Mouse (Mus musculus): Measurements from ENCODE around the gene Casp8ap2.

The Casp8ap2 gene

DNA sequence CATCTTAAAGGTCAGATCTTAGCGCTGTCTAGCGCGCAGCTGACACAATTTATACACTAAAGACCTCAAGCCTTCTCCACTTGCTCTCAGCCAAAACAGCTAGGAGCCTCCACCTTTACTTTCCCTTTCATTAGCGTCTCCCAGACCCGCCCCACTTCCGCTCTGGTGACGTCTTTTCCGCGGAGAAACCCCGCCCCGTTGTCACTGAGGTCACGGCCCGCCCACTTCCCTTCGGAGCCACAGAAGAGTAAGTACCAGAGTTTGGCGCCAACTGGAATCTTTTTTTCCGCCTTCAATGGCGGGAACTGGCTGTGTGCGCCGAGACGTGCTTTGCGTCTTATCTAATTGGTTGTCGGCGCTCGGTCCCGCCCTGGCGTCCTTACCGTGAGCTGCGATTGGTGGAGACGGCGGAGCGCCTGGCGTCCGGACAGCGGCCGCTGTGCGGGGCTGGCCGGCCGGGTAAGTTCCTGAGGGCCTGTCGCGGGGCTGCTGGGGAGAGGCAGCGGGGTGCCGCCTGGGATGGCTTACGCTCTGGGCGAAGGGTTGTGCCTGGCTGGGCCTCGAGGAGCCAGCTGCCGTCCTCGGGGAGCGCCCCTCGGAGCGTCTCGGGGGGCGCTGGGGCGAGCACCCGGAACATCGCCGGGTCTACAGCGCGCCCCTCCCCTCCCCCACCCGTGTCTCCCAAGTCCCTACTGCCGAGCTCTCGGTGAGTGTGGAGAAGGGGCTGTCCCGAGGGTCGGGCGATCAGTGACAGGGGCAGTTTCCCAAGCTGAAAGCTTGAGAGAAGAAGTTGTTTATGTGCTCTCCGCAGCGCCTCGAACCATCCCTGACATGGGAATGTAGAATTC is at the start of gene Casp8ap2:
Casp8ap2 (plus strand) TSS at position 418 of the 848 bp plus-strand sequence.
- DNase-seq (ENCODE audit: low spot score in 2 of 2) = peak; percentile 99 to 100

GRCm38 (mm10) chr4:32569054-32569453 is 46.2 kb upstream of the Casp8ap2 start:
- DNase-seq (ENCODE audit: low spot score in 2 of 2) = no peak

DNA sequence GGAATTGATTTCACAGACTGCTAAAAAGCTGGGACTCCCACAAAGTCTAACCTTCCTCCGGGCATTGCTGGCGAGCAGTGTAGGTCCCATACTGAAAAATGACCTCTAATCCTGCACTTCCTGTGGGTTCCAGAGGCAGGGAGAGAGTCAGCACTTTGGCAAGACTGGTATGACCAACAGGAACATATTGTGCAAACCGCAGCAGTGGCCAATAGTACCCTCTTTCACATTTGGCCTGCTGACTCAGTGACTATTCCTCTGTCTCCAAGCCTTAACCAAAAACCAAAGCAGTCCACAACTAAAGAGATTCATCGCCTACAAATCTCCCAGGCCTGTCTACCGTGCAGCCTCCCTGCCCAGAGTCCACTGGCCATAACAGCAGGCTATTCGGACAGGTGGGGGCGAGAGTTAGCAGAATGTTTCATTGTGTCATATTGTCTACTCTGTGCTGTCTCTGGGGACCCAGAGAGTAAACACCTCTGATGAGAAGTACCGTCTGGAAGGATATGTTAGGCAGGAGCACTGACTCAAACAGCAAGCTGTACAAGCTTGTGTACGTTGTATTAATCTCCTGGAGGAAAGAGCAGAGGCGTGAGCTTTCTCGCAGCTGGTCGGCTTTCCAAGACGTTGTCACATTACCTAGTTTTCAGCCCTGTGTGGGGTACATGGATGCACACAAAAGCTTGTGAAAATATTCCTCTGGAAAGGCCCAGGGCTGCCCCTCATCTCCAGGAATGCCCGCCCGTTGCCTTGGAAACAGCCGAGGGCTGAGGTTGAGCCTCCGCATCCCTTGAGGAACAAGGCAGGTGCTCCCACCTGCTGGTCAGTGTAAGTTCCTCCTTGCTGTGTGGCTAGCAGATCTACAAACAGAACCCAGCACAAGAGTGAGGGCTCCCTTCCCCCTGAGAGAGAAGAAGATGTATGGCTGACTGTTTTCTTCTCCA is 45.0 kb upstream of the Casp8ap2 start:
- DNase-seq (ENCODE audit: low spot score in 2 of 2) = peak; percentile 32 to 40

- no peak for DNase-seq (ENCODE audit: low spot score in 2 of 2)
Observed at GRCm38 (mm10) chr4:32570939-32571317, 44.3 kb upstream of the Casp8ap2 start.

DNA sequence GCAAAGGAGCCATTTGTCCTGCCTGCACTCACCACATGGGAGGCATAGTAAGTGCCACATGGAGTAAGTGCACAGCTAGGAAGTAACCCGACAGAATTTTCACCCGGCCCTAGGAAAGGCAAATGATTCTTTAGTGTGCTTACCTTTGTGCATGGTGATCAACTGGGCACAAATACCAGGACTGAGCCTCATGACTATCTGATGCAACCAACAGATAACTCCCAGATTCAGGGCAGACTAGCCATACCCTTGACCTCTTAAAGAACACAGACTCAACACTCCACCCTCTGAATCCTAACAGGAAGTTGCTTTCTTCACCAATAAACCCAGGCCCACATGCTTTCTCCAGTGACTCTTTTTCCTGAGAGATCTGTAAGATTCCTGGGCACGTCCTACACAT is 43.8 kb upstream of the Casp8ap2 start:
- DNase-seq (ENCODE audit: low spot score in 2 of 2) = no peak

GRCm38 (mm10) chr4:32572118-32572517 is 43.1 kb upstream of the Casp8ap2 start:
- DNase-seq (ENCODE audit: low spot score in 2 of 2) = peak in 1 of 2 experiments; percentile 43

- no peak for DNase-seq (ENCODE audit: low spot score in 2 of 2)
Observed at GRCm38 (mm10) chr4:32573586-32573985, 41.7 kb upstream of the Casp8ap2 start.

DNA sequence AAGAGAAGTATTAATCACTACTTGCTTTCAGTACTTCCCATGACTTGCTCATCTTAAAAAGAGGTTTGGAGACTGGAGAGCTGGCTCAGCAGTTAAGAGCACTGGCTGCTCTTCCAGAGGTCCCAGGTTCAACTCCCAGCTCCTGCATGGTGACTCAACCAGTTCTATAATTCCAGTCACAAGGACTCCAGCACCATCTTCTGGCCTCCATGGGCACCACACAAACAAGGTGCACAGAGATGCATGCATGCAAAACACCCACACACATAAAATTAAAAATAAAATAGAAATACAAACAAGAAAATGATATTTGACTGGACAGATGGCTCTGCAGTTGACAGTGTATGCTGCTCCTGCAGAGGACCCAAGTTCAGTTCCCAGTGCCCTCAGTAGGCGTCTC is 40.6 kb upstream of the Casp8ap2 start:
- DNase-seq (ENCODE audit: low spot score in 2 of 2) = no peak

GRCm38 (mm10) chr4:32575165-32575564 is 40.1 kb upstream of the Casp8ap2 start:
- DNase-seq (ENCODE audit: low spot score in 2 of 2) = no peak

DNA sequence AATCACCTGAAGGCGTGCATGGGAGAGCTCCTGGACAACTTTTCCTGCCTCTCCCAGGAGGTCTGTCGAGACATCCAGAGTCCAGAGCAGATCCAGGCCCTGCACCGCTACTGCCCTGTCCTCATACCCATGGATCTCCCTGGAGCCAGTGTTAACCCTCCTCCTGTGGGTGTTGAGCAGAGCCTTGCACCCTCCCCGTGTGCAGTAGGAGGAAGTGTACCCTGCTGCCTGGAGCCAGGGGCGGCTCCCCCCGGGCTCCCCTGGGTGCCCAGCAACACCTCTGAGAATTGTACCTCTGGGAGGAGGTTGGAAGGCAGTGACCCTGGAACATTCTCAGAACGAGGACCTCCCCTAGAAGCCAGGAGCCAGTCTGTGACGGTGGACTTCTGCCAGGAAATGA is 35.4 kb upstream of the Casp8ap2 start:
- no peak for DNase-seq (ENCODE audit: low spot score in 2 of 2)

DNA sequence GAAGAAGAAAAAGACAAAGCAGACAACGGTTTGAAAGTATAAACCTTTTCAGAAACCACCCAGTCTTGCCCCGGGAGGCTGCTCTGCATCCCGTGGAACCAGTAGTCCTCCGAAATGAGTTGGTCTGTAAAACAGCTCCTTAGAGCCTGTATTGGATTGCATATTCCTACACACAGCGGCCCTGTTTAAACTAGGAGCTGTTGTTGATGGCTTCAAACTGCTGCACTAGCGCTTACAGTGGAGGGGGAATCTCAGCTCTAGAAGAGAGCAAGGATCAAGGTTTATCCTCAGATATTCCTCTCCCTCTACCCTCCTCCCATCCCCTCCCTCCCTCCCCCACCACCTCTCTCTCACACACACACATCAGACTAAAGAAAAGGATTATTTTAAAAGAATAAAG is 31.1 kb upstream of the Casp8ap2 start:
- DNase-seq (ENCODE audit: low spot score in 2 of 2) = no peak

GRCm38 (mm10) chr4:32586596-32586995 is 28.7 kb upstream of the Casp8ap2 start:
- peak in 1 of 2 experiments; percentile 41 for DNase-seq (ENCODE audit: low spot score in 2 of 2)

DNA sequence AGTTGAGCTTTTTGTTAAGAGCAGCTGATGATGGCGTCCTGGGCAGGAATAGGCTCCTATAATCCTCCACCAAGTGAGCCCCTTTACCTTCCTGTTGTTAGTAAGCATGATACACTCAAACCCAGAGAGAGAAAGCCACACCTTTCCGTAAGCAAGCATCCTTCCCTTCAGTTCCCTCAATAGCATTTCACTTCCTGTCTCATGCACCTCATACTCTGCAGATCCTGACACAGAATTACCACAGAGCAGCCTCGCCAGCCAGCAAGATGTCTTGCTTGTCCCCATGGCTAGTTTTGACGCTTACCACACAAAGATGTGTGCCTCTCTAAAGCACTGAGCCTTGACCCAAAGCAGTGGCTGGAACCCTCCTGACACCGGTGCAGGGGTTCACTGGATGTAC is 27.7 kb upstream of the Casp8ap2 start:
- DNase-seq (ENCODE audit: low spot score in 2 of 2) = no peak

GRCm38 (mm10) chr4:32588237-32588636 is 27.0 kb upstream of the Casp8ap2 start:
- DNase-seq (ENCODE audit: low spot score in 2 of 2) = no peak

- no peak for DNase-seq (ENCODE audit: low spot score in 2 of 2)
Observed at GRCm38 (mm10) chr4:32601135-32601534, 14.1 kb upstream of the Casp8ap2 start.

- no peak for DNase-seq (ENCODE audit: low spot score in 2 of 2)
Observed at GRCm38 (mm10) chr4:32602660-32603059, 12.6 kb upstream of the Casp8ap2 start, which contains the start of gene Gja10. Gene Gja10 (minus strand): TSS chr4:32602760.

GRCm38 (mm10) chr4:32621637-32622036 is 6.4 kb downstream of the Casp8ap2 start:
- DNase-seq (ENCODE audit: low spot score in 2 of 2) = no peak

DNA sequence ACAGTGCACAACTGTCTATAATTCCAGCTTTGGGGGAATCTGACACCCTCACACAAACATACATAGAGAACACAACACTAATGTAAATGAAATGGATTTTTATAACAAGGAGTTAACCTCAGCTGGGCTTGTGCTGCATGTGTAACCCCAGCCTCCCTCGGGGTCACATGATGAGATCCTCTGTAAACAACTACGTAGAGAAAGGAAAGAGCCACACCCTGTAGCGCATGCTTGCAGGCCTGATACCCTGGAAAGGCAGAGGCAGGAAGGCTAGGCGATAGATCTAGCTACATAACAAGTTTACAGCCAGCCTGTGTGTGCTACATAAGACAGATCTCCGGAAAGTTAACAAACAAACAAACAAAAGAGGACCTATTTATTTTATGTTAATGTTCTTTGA is 36.4 kb downstream of the Casp8ap2 start:
- DNase-seq (ENCODE audit: low spot score in 2 of 2) = no peak

DNA sequence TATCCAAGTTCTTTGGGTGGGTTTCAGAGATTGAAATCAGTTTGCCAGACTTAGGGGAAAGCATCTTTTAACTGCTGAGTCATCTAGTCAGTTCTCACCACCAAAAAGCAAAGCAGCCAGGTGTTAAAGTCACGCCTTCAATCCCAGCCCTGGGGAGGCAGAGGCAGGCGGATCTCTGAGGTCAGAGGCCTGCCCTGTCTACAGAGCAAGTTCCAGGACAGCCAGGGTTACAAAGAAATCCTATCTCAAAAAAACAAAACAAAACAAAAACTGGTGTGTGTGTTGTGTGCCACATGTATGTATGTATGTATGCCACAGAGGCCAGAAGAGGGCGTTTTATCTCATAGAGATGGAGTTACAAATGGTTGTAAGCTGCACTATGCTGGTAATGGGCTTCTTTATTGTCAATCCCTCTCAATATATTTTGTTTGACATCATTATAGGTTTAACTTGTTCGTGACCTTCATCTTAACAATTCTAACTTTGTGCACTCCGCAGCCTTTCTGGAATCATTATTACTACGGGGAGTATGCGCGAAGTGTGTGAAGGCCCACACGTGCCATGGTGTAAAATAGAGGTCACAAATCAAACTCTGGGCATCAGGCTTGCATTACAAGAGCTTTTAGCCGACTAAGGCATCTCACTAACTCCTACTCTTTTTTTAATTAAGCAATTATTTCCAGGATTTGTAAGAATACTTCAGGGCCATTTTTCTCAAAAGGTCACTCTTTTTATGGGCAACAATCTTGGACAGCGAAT is 41.1 kb downstream of the Casp8ap2 start:
- DNase-seq (ENCODE audit: low spot score in 2 of 2) = no peak

DNA sequence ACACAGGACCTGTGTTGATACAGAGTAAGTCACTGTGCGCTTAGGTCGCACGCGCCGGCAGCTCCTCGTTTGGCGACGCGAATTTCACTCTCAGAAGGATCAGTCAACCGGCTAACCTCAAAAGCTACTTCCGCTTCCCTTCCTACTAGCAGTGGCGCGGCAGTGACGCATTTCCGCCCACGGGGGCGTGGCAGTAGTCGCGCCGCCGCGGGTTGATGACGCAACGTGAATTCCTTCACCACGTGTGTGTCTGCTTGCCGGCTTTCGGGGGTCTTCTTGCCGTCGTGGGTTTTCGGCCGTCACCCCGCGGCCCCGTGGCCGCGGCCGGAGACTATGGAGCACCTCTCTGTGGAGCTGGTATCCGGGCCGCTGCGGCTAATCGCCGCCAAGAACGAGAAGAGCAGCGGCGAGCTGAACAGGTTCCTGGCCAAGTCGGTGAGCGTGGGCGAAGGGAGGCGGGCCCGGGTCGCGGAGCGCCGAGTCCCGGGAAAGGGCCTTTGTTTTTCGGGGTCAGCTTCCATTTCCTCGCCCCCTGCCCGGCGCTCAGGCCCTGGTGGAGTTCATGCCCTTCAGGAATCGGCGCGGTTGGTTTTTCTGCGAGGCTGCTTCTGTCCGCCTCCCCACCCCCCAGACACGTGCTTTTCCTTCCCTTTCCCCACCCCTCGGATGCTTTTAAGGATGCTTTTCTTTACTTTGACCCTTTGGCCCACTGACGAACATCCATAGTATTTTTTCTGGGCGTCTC is 41.8 kb downstream of the Casp8ap2 start, which contains the start of gene Mdn1:
Mdn1 (plus strand) TSS at position 202 of the 745 bp plus-strand sequence.
- DNase-seq (ENCODE audit: low spot score in 2 of 2) = peak; percentile 96 to 99

DNA sequence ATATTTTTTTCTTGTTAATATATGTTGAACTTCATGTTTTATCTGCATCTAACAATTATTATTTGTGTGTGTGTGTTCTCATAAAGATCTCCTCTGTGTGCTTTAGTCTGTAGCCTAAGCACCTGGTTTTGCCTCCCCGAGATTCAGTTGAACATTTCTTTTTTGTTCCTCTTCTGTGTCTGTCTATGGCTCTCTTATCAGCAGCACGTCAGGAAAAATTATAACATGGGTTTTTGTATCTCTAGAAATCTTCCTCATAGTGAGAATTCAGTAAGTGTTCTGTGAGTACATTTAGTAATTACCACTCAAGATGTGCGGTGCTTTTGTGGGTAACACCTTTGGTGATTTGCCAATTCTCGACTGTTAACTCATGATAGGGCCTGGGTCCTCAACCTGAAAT is 50.6 kb downstream of the Casp8ap2 start:
- DNase-seq (ENCODE audit: low spot score in 2 of 2) = no peak

Measured in frontal cortex, postnatal 36 days (tissue).